Mouse (Mus musculus): ENCODE measurements around the gene Lrrc8c. TPM values are rescaled to one million over a fixed set of nuclear protein-coding genes. Genes with fewer than 3 reads are reported as not detected.

Lrrc8c gene
- polyA plus RNA-seq, 1 experiment from 2014 or later: 7.5 TPM

DNA sequence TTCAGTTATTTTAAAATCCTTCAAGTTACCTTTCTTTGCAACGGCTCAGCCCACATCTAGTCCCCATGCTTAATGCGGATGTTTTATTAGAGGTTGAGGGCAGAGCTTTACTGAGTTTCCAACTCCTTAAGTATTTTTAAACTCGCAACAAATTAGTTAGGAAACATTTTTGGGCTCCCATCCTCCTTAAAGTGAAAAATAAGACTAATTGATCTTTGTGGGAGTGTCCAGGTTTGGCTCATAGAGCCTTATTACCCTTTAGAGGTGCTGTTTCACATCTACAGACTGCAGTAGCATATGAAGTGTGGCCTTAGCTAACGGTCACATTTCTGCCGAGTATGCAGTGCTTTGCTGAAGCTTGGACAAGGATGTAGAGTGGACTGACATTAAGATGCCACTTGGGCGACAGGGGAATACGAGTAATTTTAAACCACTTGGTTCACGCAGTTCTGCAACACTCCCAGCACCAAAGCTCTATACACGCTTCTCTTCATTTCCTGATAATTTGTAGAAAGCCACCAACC lies 1.3 kb downstream of the Lrrc8c start:
- DNase-seq (ENCODE audit: low read depth, low spot score): no peak
- in situ Hi-C loops (cut with MboI; ENCODE audit: low pct_unique_long_range_greater_than_20kb): loop anchor here (5.0 to 10.0 kb wide), 2 partner anchors 52 to 104 kb away; no protein-coding TSS in a partner anchor
- no peak for ATAC-seq
- ChIA-PET POLR2A (interaction anchor here (0.6 kb wide), 2 partner anchors 9 to 241 kb away, joined by 3 to 5 read pairs; no protein-coding TSS in a partner anchor), CTCF (interaction anchor here (0.9 to 2.0 kb wide), 6 partner anchors 15 to 185 kb away, joined by 3 to 14 read pairs (median 3); no protein-coding TSS in a partner anchor)
- H3K27me3 ChIP-seq: no peaks in the 10 kb centered on the region
- no peak for TF ChIP-seq CTCF (IDR thresholded peaks at IDR 0.05)

DNA sequence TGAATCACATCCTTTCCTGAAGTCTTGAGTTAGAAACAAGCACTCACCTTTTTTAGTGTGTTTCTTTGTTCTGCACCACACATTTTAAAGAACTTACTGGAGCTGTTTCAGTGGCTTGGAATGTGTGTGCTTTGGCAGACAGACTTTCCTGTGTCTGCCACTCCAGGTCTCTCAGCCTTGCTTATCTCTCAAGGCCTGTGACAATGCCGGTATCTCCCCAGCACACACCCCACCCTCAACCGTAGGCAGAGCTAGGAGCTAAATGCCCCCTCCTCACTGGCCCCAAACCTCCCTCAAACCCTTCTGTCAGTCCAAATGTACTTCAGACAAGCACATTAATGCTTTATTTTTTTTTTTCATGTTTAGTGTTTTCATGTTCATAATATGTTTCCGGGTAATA lies 4.3 kb downstream of the Lrrc8c start:
- DNase-seq (ENCODE audit: low read depth, low spot score) (no peak), ATAC-seq (no peak)
- in situ Hi-C loops (cut with MboI; ENCODE audit: low pct_unique_long_range_greater_than_20kb): loop anchor here (5.0 to 10.0 kb wide), 2 partner anchors 49 to 101 kb away; no protein-coding TSS in a partner anchor
- no peak for TF ChIP-seq CTCF (IDR thresholded peaks at IDR 0.05)
- no peaks in the 10 kb centered on the region for H3K27me3 ChIP-seq
- POLR2A ChIA-PET: no interaction called here
- CTCF ChIA-PET: interaction anchor here (0.8 to 3.1 kb wide), 6 partner anchors 14 to 97 kb away, joined by 3 to 11 read pairs (median 3); no protein-coding TSS in a partner anchor

DNA sequence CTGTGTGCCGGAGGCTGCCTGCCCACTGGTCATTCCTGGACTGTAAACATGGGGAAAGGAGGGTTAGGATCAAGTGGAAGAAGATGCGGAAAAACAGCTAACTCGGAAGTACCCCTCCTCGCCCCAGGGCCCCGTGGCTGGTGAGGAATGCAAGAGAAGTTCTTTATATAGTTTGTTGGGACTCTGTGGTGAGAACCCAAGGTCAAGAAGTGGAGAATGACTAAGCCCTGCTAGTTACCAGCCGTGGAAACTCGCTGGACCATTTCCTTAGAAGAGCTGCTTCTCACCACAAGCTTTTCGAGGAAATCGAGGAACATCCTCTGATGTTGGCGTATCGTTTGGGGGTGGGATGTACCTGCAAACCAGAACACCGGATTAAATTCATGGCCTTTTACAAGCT lies 5.8 kb downstream of the Lrrc8c start:
- no peak for TF ChIP-seq CTCF (IDR thresholded peaks at IDR 0.05)
- ATAC-seq: peak; percentile 60
- DNase-seq (ENCODE audit: low read depth, low spot score): no peak
- CTCF ChIA-PET: interaction anchor here (3.1 kb wide), 1 partner anchor 12 kb away, joined by 11 read pairs; no protein-coding TSS in a partner anchor
- no peaks in the 10 kb centered on the region for H3K27me3 ChIP-seq
- in situ Hi-C loops (cut with MboI; ENCODE audit: low pct_unique_long_range_greater_than_20kb): loop anchor here (10.0 kb wide), 1 partner anchor 100 kb away; no protein-coding TSS in a partner anchor
- POLR2A ChIA-PET: interaction anchor here (0.6 to 0.7 kb wide), 3 partner anchors 13 to 176 kb away, joined by 3 read pairs; no protein-coding TSS in a partner anchor

DNA sequence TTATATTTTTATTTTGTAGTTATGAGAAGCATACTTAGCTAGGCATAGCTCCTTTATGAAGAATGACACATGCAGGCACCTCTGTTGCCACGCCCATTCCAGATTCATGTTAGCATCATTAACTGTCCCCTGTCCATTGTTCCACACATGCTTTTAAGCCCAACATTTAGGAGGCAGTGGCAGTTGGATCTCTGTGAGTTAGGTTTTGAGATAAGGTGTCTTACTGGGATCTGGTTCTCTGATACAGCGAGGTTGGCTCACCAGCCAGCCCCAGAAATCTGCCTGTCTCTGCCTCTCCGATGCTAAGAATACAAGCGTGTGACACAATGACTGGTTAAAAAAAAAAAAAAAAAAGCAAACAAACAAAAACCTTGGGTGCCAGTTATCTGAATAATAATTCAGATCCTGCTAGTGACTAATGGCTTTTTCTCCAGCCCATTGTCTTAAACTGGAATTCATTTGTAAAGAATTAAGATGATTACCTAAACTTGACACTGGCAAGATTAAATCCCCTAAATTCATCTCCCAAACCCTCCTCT lies 7.0 kb downstream of the Lrrc8c start:
- ChIA-PET POLR2A (interaction anchor here (0.8 kb wide), 1 partner anchor 335 kb away, joined by 3 read pairs; no protein-coding TSS in a partner anchor), CTCF (no interaction called here)
- H3K27me3 ChIP-seq: no peaks in the 10 kb centered on the region
- no peak for TF ChIP-seq CTCF (IDR thresholded peaks at IDR 0.05)
- in situ Hi-C loops (cut with MboI; ENCODE audit: low pct_unique_long_range_greater_than_20kb): loop anchor here (10.0 kb wide), 1 partner anchor 99 kb away; no protein-coding TSS in a partner anchor
- DNase-seq (ENCODE audit: low read depth, low spot score): no peak
- ATAC-seq: no peak

DNA sequence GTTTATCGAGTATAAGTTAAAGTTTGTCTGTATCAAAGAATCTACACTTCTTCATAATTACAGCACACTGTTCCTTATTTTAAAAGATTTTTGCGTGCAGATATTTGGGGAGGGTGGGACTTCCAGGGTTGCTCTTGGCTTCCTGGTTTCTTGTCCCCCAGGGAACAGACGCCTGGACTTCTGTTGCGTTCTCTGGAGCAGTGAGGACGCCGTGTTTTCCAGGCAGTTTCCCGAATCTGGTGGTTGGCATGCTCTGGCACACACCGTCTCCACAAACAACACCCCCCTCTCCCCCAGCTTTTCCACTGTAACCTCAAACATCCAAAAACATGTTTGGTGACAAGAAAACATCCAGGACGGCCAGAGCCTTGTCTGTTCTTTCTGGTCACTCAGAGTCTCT lies 7.6 kb downstream of the Lrrc8c start:
- CTCF ChIA-PET: no interaction called here
- ATAC-seq: no peak
- in situ Hi-C loops (cut with MboI; ENCODE audit: low pct_unique_long_range_greater_than_20kb): loop anchor here (10.0 kb wide), 1 partner anchor 98 kb away; no protein-coding TSS in a partner anchor

DNA sequence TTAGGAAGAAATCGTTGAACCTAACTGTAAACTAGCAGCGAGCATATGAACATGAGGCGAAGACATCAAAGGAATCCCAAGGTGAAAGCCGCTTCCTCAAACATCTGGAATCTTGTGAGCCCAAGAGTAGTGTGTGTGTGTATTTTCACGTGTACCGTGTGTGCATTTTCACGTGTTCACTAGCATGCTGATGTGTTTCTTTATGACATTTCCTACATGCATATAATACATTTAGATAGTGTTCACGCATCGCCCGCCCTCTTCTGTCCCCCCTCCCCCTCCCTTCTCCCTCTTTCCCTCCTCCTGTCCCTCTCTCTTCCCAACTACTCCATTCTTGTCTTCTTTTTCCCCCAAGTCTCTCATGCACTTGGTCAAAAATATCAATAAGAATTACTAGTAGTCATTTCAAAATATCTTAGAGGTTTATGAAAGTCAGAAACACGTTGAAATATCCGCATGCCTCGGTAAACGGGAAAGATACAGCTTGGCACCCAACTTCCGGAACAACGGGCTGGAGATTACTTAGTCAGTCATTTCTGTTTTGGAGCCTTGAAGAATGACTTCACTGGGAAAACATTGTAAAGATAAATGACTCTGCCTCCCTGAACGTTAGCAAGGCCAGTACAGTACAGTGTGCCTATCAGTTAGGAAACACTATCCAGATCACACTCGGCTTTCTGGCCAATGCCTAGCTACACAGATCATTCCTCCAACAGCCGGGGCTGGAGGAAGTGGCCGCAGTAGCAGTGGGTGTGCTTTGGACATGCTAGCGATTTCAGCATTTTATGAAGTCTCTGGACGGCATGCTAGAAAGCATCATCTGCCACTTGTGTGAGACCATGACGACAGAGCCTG lies 8.5 kb downstream of the Lrrc8c start:
- POLR2A ChIA-PET: no interaction called here
- DNase-seq (ENCODE audit: low read depth, low spot score): no peak
- no peak for ATAC-seq
- no peak for TF ChIP-seq CTCF (IDR thresholded peaks at IDR 0.05)
- CTCF ChIA-PET: no interaction called here
- in situ Hi-C loops (cut with MboI; ENCODE audit: low pct_unique_long_range_greater_than_20kb): loop anchor here (10.0 kb wide), 1 partner anchor 97 kb away; no protein-coding TSS in a partner anchor
- H3K27me3 ChIP-seq: no peaks in the 10 kb centered on the region

More for the DNA sequence above, 7.6 kb downstream of the Lrrc8c start:
- H3K27me3 ChIP-seq: no peaks in the 10 kb centered on the region
- TF ChIP-seq CTCF (IDR thresholded peaks at IDR 0.05): no peak
- DNase-seq (ENCODE audit: low read depth, low spot score): no peak
- POLR2A ChIA-PET: no interaction called here

DNA sequence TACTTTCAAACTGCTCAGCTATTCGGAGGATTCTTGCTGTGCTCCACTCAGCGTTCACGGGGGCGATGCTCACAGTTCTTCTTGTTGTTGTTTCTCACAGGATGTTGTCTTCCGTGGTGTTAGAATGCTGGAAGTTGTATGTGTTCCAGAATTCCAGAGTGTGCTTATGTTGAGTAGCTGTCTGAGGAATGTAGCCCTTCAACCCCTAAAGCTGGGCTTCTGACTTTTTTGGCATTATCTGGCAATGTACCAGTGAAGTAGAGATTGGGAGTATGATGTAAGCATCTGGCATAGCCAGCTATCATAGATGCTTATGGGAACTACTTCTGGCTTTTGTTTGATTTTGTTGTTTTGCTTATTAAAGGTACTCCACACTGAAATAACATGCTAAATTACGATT lies 11.4 kb downstream of the Lrrc8c start:
- ATAC-seq (no peak), DNase-seq (ENCODE audit: low read depth, low spot score) (no peak)
- TF ChIP-seq CTCF (IDR thresholded peaks at IDR 0.05): no peak

DNA sequence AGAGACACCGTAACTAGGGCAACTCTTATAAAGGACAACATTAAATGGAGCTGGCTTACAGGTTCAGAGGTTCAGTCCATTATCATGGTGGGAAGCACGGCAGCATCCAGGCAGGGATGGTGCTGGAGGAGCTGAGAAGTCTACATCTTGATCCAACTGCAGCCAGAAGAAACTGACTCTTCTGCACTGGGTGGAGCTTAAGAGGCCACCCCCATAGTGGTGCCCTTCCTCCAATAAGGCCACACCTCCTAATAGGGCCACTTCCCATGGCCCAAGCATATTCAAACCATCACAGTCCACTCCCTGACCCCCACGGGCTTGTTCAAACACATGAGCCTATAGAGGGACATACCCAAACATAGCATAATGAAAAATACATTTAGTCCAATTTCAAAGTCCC lies 16.0 kb downstream of the Lrrc8c start:
- H3K27me3 ChIP-seq: no peaks in the 10 kb centered on the region
- in situ Hi-C loops (cut with MboI; ENCODE audit: low pct_unique_long_range_greater_than_20kb): no loop called here
- no peak for DNase-seq (ENCODE audit: low read depth, low spot score)
- TF ChIP-seq CTCF (IDR thresholded peaks at IDR 0.05): no peak
- ATAC-seq: no peak
- ChIA-PET POLR2A (no interaction called here), CTCF (interaction anchor here (1.2 kb wide), 1 partner anchor 15 kb away, joined by 3 read pairs; no protein-coding TSS in a partner anchor)

More for the DNA sequence above, 11.4 kb downstream of the Lrrc8c start:
- H3K27me3 ChIP-seq: no peaks in the 10 kb centered on the region
- POLR2A ChIA-PET: interaction anchor here (0.8 kb wide), 1 partner anchor 121 kb away, joined by 3 read pairs; no protein-coding TSS in a partner anchor
- CTCF ChIA-PET: no interaction called here
- in situ Hi-C loops (cut with MboI; ENCODE audit: low pct_unique_long_range_greater_than_20kb): no loop called here

DNA sequence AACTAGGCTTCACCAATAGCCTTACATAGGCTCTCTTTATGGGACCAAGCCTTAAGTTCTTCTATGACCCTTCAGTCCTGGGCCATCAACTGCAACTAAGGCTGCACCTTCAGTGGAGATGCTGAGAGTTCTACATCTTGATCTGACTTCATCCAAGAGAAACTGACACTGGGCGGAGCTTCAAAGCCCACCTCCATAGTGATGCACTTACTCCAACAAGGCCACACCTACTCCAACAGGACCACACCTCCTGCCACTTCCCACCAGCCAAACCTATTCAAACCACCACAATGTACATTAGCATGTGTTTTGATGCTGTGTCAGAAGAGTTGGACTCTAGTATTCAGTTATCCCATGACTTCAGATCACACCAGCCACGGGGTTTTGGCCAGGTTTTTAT lies 17.0 kb downstream of the Lrrc8c start:
- ChIA-PET POLR2A (no interaction called here), CTCF (interaction anchor here (1.2 to 2.2 kb wide), 2 partner anchors 12 to 16 kb away, joined by 3 to 11 read pairs; no protein-coding TSS in a partner anchor)
- ATAC-seq (no peak), DNase-seq (ENCODE audit: low read depth, low spot score) (no peak)
- H3K27me3 ChIP-seq: no peaks in the 10 kb centered on the region
- TF ChIP-seq CTCF (IDR thresholded peaks at IDR 0.05): no peak
- in situ Hi-C loops (cut with MboI; ENCODE audit: low pct_unique_long_range_greater_than_20kb): no loop called here

DNA sequence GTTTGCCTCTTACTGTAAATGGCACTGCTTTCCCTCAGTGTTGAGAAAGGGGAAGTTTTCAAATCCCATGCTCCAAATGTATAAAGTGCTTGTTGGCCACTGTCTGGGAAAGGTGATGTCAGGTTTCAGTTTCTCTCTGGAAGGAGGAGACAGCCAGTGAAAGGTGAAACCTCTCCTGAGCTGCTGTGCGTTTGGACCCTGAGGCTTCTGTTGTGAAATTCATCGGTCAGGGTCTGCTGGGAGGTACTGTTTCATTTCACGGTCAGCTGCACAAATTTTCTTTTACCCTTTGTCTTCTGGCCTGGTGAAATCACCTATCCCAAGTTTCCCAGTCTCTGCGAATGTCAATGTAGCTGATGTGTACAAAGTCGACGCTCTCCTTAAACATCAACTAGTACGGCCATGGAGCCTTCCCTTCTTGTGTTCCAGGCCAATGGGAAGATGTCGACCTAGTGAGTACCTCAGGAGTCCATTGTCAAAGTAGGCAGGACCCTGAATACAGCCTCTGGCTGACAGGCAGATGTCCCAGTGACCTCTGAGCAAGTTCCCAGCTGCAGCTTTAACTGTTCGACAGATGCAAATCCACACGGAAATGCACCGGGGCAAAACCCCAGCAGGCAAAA lies 18.0 kb downstream of the Lrrc8c start:
- CTCF ChIA-PET: interaction anchor here (0.8 to 2.2 kb wide), 4 partner anchors 10 to 89 kb away, joined by 3 to 11 read pairs (median 4); no protein-coding TSS in a partner anchor
- ATAC-seq (no peak), DNase-seq (ENCODE audit: low read depth, low spot score) (no peak)
- TF ChIP-seq CTCF (IDR thresholded peaks at IDR 0.05): no peak
- no peaks in the 10 kb centered on the region for H3K27me3 ChIP-seq
- POLR2A ChIA-PET: no interaction called here
- in situ Hi-C loops (cut with MboI; ENCODE audit: low pct_unique_long_range_greater_than_20kb): no loop called here

Data from Patski (cell line).